Mouse (Mus musculus) forebrain, postnatal 0 days (tissue): ENCODE measurements around the gene Nfia. TPM values are rescaled to one million over a fixed set of nuclear protein-coding genes. Genes with fewer than 3 reads are reported as not detected.

Experiments
- ATAC-seq: fragments of 200-750 bp; cut with Nextera tagmentation; 2 replicates; pipeline ENCODE4 v1.8.0; 2017; ENCODE audit warnings: mild to moderate bottlenecking, moderate library complexity
- DNase-seq: peaks from one replicate; pipeline ENCODE4 v3.0.0-alpha.2; 2015
- H3K27ac ChIP-seq: fragments of 300-500 bp; sonication (generic); 2 replicates; pipeline ENCODE4 v1.5.1; 2014; ENCODE audit warnings: low read depth, mild to moderate bottlenecking, antibody characterized with exemption, low read length, moderate library complexity, mixed read lengths
- H3K27me3 ChIP-seq: fragments of 300-500 bp; sonication (generic); 2 replicates; pipeline ENCODE4 v1.6.1; 2014; ENCODE audit warnings: mild to moderate bottlenecking, low read length, mixed read lengths; ENCODE audit not compliant: insufficient read depth
- H3K36me3 ChIP-seq: fragments of 300-500 bp; sonication (generic); 2 replicates; pipeline ENCODE4 v1.6.1; 2014; ENCODE audit warnings: mild to moderate bottlenecking, moderate library complexity; ENCODE audit not compliant: insufficient read depth
- H3K4me1 ChIP-seq: fragments of 300-500 bp; sonication (generic); 2 replicates; pipeline ENCODE4 v1.6.1; 2014; ENCODE audit warnings: antibody characterized with exemption; ENCODE audit not compliant: insufficient read depth
- H3K4me2 ChIP-seq: fragments of 300-500 bp; sonication (generic); 2 replicates; pipeline ENCODE4 v1.6.1; 2014; ENCODE audit warnings: low read depth, mild to moderate bottlenecking, moderate library complexity
- H3K4me3 ChIP-seq: fragments of 300-500 bp; sonication (generic); 2 replicates; pipeline ENCODE4 v1.5.1; 2014; ENCODE audit warnings: low read depth, low read length, mixed read lengths
- H3K9ac ChIP-seq: fragments of 300-500 bp; sonication (generic); 2 replicates; pipeline ENCODE4 v1.6.1; 2014; ENCODE audit warnings: mild to moderate bottlenecking
- H3K9me3 ChIP-seq: fragments of 300-500 bp; sonication (generic); 2 replicates; pipeline ENCODE4 v1.6.1; 2016; ENCODE audit warnings: low read length
- CTCF ChIP-seq: sonication (generic); IDR thresholded peaks from 2 replicates; pipeline ENCODE4 v1.5.1; 2016; ENCODE audit warnings: antibody characterized with exemption, control low read depth, low read depth
- WGBS: fragments of 180-500 bp; shearing (Covaris S2); extraction: QIAGEN DNeasy Blood & Tissue Kit; methylation state at CpG from one replicate; pipeline ENCODE4 v1.1.7; 2014; 5-methylcytosine and 5-hydroxymethylcytosine counted together
- polyA plus RNA-seq: library from polyadenylated mRNA; unstranded; fragments of >200 nt; fragmentation: Nextera tagmentation; extraction: Ambion mirVana; gene quantifications from 2 replicates; pipeline ENCODE4 v1.2.1, GENCODE M21; 2015
- total RNA-seq: library from RNA; depleted of rRNA; stranded (reverse); fragments of >200 nt; gene quantifications from 2 replicates; pipeline ENCODE4 v1.2.3, GENCODE M21; 2014

Gene Nfia
- total and polyA plus RNA-seq, 2 experiments from 2014 or later = 44.1 to 57.5 TPM

DNA sequence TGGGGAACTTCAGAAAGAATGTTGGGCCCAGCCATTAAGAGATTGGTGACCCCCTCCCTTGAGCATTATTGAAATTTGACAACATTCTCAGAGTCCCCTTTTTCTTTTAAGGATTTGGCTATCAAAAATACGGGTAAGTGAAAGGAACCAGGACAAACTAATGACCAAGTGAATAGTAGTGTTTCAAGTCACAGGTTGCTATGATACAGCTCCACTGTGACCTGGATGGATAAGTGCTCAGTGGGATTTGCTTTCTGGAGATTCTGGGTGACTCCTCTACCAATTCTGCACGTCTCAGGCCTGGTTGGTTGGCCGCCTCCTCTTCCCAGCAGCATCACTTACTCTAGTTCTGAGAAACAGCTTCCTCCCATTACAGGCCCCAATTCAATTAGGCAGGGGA, 102.4 kb downstream of the Nfia start:
- 40% methylated on average over 3 of the region's 3 CpGs for whole genome bisulfite sequencing
- Histone ChIP-seq H3K4me2 (no peak overlapping the region), H3K27ac (no peak overlapping the region), H3K4me1 (peaks cover 14% of the 10 kb centered on the region), H3K36me3 (no peaks in the 10 kb centered on the region), H3K9ac (no peak overlapping the region), H3K27me3 (no peaks in the 10 kb centered on the region), H3K4me3 (no peak overlapping the region), H3K9me3 (no peaks in the 10 kb centered on the region)
- no peak for TF ChIP-seq CTCF
- ATAC-seq = peak; percentile 49; the same call in 1 of the 2 replicates
- DNase-seq = no peak

DNA sequence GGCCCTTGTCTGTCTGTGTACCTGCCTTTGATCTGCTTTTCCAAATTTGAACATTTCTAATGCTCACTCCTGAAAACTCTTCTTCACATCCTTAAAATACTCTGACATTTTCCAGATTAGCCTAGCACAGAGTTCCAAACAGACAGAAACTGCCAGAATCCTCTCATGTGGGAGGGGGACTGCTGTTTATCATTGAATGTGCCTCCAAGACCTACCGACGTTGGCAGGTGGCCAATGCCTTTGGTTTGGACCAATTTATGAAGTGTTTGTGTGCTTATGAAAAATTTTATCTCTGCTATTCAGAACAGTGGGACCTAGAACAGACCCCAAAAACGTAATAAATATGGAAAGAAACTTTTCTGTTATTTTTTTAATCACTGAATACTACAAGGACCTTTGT, 103.4 kb downstream of the Nfia start:
- no peaks in the 10 kb centered on the region for H3K36me3 ChIP-seq
- no peak for DNase-seq
- WGBS = 50% methylated on average over 3 of the region's 3 CpGs
- no peak for ATAC-seq
- H3K9me3 ChIP-seq = no peaks in the 10 kb centered on the region
- peaks cover 14% of the 10 kb centered on the region for H3K4me1 ChIP-seq
- no peak for TF ChIP-seq CTCF
- H3K9ac ChIP-seq = no peak overlapping the region
- no peak overlapping the region for H3K27ac ChIP-seq
- no peak overlapping the region for H3K4me3 ChIP-seq
- H3K27me3 ChIP-seq = no peaks in the 10 kb centered on the region
- H3K4me2 ChIP-seq = no peak overlapping the region

DNA sequence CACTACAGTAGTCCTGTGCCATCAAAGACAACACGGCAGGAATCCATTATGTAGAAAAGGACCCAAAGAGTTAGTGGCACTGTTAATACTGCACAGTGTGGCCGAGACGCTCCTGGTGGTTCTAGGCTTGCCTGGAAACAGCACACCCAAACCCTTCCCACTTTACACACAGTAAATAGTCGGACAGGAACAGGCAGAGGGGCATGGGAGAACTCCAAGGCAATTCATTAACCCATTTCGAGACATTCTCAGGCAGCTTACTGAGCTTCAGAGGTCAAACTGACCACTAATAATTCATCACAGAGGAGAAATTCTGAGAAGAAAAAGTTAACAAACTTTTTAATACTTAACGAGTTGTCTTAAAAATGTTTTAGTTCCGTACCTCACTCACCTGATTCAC, 107.2 kb downstream of the Nfia start:
- 54% methylated on average over 7 of the region's 7 CpGs for WGBS
- Histone ChIP-seq H3K4me3 (no peak overlapping the region), H3K4me2 (no peak overlapping the region), H3K4me1 (peaks cover 4% of the 10 kb centered on the region; the same call in 1 of the 2 replicates), H3K27me3 (no peaks in the 10 kb centered on the region), H3K36me3 (no peaks in the 10 kb centered on the region), H3K27ac (no peak overlapping the region), H3K9ac (no peak overlapping the region), H3K9me3 (no peaks in the 10 kb centered on the region)
- no peak for TF ChIP-seq CTCF
- ATAC-seq (no peak), DNase-seq (no peak)

DNA sequence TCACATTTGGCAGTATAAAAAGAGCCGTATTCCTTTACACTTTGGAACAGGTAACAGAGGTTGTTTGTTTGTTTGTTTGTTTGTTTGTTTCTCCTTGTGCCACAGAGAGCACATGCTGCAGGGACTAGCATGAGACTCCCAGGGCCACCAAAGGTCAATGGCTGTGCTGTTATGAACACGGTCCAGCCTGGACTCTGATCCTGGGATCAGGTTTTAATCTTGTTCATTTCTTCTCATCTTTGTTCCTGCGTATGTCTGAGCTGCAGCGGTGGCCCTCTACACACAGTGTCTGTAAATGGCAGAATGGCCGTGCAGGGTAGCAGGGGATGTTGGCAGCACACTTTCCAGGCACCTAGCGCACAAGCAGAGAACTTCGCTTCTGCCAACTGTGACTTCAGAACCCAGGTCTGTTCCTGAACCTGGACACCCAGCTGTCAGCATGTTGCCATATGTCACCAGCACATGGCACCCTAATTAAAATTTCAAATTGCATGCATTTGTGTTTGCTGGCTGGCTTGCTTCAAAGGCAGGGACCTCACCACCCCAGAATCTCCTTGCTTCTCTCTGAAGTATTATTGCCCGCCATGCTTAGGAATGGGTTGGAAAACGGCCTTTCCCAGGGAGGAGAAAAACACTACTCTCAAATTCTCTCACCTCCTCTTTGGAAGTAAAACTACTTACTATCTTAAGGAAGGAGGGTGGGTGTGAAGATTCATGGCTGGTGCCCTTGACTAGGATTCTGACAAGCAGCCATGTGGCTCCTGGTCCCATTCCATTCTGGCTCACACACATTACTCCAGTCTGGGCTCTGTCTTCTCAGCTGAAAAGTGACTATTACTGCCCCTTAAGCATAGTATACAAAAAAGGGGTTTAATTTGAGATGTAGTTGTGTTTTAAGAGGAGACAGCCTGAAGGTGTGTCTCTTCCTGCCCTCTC, 107.9 kb downstream of the Nfia start:
- Histone ChIP-seq H3K27me3 (no peaks in the 10 kb centered on the region), H3K9ac (no peak overlapping the region), H3K4me2 (no peak overlapping the region), H3K36me3 (no peaks in the 10 kb centered on the region), H3K4me1 (peaks cover 4% of the 10 kb centered on the region; the same call in 1 of the 2 replicates), H3K27ac (peak overlapping the region; percentile 29; the same call in 1 of the 2 replicates), H3K4me3 (no peak overlapping the region), H3K9me3 (no peaks in the 10 kb centered on the region)
- ATAC-seq (peak; percentile 82), DNase-seq (peak; percentile 79)
- 51% methylated on average over 9 of the region's 9 CpGs for WGBS
- TF ChIP-seq CTCF = peak; percentile 8; the same call in 1 of the 2 replicates

DNA sequence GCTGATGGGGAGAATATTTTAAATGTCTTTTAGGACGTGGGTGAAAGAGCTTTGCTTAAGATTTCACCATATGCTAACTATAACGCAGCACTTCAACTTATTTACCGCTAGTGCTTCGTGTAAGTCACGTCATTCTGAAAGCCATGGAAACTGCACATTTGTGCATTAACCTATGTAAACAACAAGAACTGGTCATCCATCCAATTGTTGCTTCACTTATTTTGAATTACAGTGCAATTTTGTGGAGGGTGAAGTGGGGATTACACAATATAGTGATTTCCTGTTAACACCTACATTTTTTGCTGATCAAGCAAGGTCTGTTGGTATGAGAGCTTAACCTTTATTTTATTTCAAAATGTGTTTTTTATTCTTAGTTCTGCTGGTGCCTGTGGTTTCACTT, 113.0 kb downstream of the Nfia start:
- Histone ChIP-seq H3K4me2 (no peak overlapping the region), H3K4me3 (no peak overlapping the region), H3K27ac (no peak overlapping the region), H3K36me3 (no peaks in the 10 kb centered on the region), H3K9ac (no peak overlapping the region), H3K4me1 (no peaks in the 10 kb centered on the region; the same call in 1 of the 2 replicates), H3K27me3 (no peaks in the 10 kb centered on the region), H3K9me3 (no peaks in the 10 kb centered on the region)
- ATAC-seq (no peak), DNase-seq (no peak)
- WGBS = 73% methylated on average over 5 of the region's 5 CpGs
- no peak for TF ChIP-seq CTCF

DNA sequence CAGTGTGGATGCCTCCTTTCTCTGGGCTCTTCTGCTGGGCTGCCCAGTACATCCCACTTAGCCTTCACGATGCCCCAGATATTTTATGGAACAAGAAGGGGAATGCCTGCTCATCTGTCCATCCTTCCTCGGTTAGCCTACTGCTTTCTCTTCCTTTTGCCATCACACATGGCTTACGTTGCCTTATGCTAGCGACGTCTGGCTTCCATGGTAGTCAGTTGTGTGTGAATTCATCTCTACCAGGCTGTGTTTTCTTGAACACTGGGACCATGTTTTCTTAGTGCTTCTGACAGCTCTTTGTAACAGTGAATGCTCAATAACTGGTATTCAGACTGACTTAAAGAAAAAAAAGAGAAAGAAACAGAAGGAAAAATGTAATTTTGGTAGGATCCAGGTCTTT, 113.7 kb downstream of the Nfia start:
- WGBS = 76% methylated on average over 5 of the region's 5 CpGs
- H3K27ac ChIP-seq = no peak overlapping the region

DNA sequence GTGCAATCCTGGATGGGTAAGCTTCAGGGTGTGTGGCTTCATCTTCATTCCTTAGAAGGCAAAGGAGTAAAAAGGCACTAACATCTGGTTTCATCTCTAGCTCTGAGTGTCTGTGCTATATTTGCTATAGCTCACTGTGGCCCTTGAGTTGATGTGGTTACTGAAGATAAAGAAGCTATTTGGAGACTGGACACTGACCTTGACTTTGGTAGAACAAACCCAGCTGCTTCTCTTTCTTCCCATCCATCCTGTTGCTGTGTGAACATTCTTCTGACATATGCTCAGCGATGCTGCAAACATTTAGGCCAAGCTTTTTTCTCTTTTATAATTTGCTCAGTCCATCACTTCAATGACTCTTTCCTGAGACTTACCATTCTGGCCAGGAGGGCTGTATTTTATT, 114.7 kb downstream of the Nfia start:
- 95% methylated on average over 1 of the region's 1 CpGs for WGBS
- H3K36me3 ChIP-seq = no peaks in the 10 kb centered on the region
- H3K4me3 ChIP-seq = no peak overlapping the region
- no peaks in the 10 kb centered on the region for H3K4me1 ChIP-seq
- no peak overlapping the region for H3K9ac ChIP-seq
- no peaks in the 10 kb centered on the region for H3K27me3 ChIP-seq
- H3K27ac ChIP-seq = no peak overlapping the region
- H3K4me2 ChIP-seq = no peak overlapping the region
- DNase-seq (no peak), ATAC-seq (no peak)
- no peaks in the 10 kb centered on the region for H3K9me3 ChIP-seq
- no peak for TF ChIP-seq CTCF

More for the DNA sequence above, 113.7 kb downstream of the Nfia start:
- Histone ChIP-seq H3K4me2 (no peak overlapping the region), H3K4me3 (no peak overlapping the region), H3K4me1 (no peaks in the 10 kb centered on the region), H3K36me3 (no peaks in the 10 kb centered on the region), H3K9ac (no peak overlapping the region), H3K27me3 (no peaks in the 10 kb centered on the region), H3K9me3 (no peaks in the 10 kb centered on the region)
- no peak for TF ChIP-seq CTCF
- no peak for DNase-seq
- ATAC-seq = peak; percentile 60
